Mouse (Mus musculus) limb, embryonic 12.5 days (tissue): ENCODE measurements around the gene Lgr6. TPM values are rescaled to one million over a fixed set of nuclear protein-coding genes. Genes with fewer than 3 reads are reported as not detected.

ENCODE experiments used
- ATAC-seq: fragments of 200-750 bp; cut with Nextera tagmentation; 2 replicates; pipeline ENCODE4 v1.8.0; 2017; ENCODE audit warnings: low read depth, moderate TSS enrichment; ENCODE audit not compliant: insufficient number of reproducible peaks, insufficient read depth, low FRiP score, low TSS enrichment
- H3K27ac ChIP-seq: fragments of 300-500 bp; sonication (generic); 2 replicates; pipeline ENCODE4 v1.5.1; 2016; ENCODE audit warnings: mild to moderate bottlenecking, moderate library complexity
- H3K27me3 ChIP-seq: fragments of 300-500 bp; sonication (generic); 2 replicates; pipeline ENCODE4 v1.6.1; 2016; ENCODE audit warnings: mild to moderate bottlenecking, moderate library complexity
- H3K36me3 ChIP-seq: fragments of 300-500 bp; sonication (generic); 2 replicates; pipeline ENCODE4 v1.6.1; 2016; ENCODE audit warnings: mild to moderate bottlenecking, moderate library complexity
- H3K4me1 ChIP-seq: fragments of 300-500 bp; sonication (generic); replicated peaks from 2 replicates; pipeline ENCODE4 v1.6.1; 2016
- H3K4me2 ChIP-seq: fragments of 300-500 bp; sonication (generic); 2 replicates; pipeline ENCODE4 v1.6.1; 2016; ENCODE audit warnings: mild to moderate bottlenecking, moderate library complexity
- H3K4me3 ChIP-seq: fragments of 300-500 bp; sonication (generic); replicated peaks from 2 replicates; pipeline ENCODE4 v1.5.1; 2016; ENCODE audit warnings: mild to moderate bottlenecking
- H3K9ac ChIP-seq: fragments of 300-500 bp; sonication (generic); replicated peaks from 2 replicates; pipeline ENCODE4 v1.6.1; 2016; ENCODE audit warnings: mild to moderate bottlenecking, moderate library complexity
- H3K9me3 ChIP-seq: fragments of 300-500 bp; sonication (generic); 2 replicates; pipeline ENCODE4 v1.6.1; 2016; ENCODE audit warnings: mild to moderate bottlenecking, moderate library complexity
- WGBS: fragments of 180-500 bp; shearing (Covaris S2); methylation state at CpG from one replicate; pipeline ENCODE4 v1.1.7; 2016; 5-methylcytosine and 5-hydroxymethylcytosine counted together
- polyA plus RNA-seq: library from polyadenylated mRNA; unstranded; fragments of >200 nt; fragmentation: Nextera tagmentation; extraction: Ambion mirVana; gene quantifications from 2 replicates; pipeline ENCODE4 v1.2.1, GENCODE M21; 2016

Gene Lgr6
- polyA plus RNA-seq, 1 experiment from 2014 or later, result 1.6 TPM

GRCm38 (mm10) chr1:135014921-135015445, 90.1 kb downstream of the Lgr6 start:
- Histone ChIP-seq H3K9me3 (no peaks in the 10 kb centered on the region), H3K4me1 (peaks cover 44% of the 10 kb centered on the region), H3K4me3 (no peak overlapping the region), H3K27ac (no peak overlapping the region), H3K9ac (no peak overlapping the region), H3K36me3 (no peaks in the 10 kb centered on the region), H3K4me2 (no peak overlapping the region), H3K27me3 (peaks cover 53% of the 10 kb centered on the region)
- ATAC-seq, result no peak
- 49% methylated on average over 10 of the region's 10 CpGs for WGBS

- H3K4me1 ChIP-seq, result peaks cover 22% of the 10 kb centered on the region
- H3K9me3 ChIP-seq, result no peaks in the 10 kb centered on the region
- H3K27ac ChIP-seq, result no peak overlapping the region
- no peak overlapping the region for H3K9ac ChIP-seq
- no peak overlapping the region for H3K4me2 ChIP-seq
- no peak overlapping the region for H3K4me3 ChIP-seq
- no peak for ATAC-seq
- 87% methylated on average over 9 of the region's 9 CpGs for WGBS
- H3K36me3 ChIP-seq, result no peaks in the 10 kb centered on the region
- peaks cover 45% of the 10 kb centered on the region for H3K27me3 ChIP-seq
Measured at GRCm38 (mm10) chr1:135012472-135012871, 92.6 kb downstream of the Lgr6 start.

- H3K9me3 ChIP-seq, result no peaks in the 10 kb centered on the region
- H3K27me3 ChIP-seq, result peaks cover 41% of the 10 kb centered on the region
- no peak overlapping the region for H3K27ac ChIP-seq
- no peak for ATAC-seq
- H3K4me3 ChIP-seq, result no peak overlapping the region
- 89% methylated on average over 5 of the region's 5 CpGs for WGBS
- H3K4me2 ChIP-seq, result no peak overlapping the region
- H3K4me1 ChIP-seq, result peaks cover 20% of the 10 kb centered on the region
- no peak overlapping the region for H3K9ac ChIP-seq
- no peaks in the 10 kb centered on the region for H3K36me3 ChIP-seq
Measured at GRCm38 (mm10) chr1:135011912-135012311, 93.2 kb downstream of the Lgr6 start.

GRCm38 (mm10) chr1:135009833-135010232, 95.2 kb downstream of the Lgr6 start:
- Histone ChIP-seq H3K27ac (no peak overlapping the region), H3K9ac (no peak overlapping the region), H3K9me3 (no peaks in the 10 kb centered on the region), H3K27me3 (peaks cover 36% of the 10 kb centered on the region), H3K4me1 (peaks cover 14% of the 10 kb centered on the region), H3K4me3 (no peak overlapping the region), H3K36me3 (no peaks in the 10 kb centered on the region), H3K4me2 (no peak overlapping the region)
- WGBS, result 86% methylated on average over 3 of the region's 3 CpGs
- ATAC-seq, result no peak

- peaks cover 15% of the 10 kb centered on the region; the same call in 1 of the 2 replicates for H3K27me3 ChIP-seq
- H3K9me3 ChIP-seq, result no peaks in the 10 kb centered on the region
- no peak for ATAC-seq
- no peak overlapping the region for H3K27ac ChIP-seq
- H3K36me3 ChIP-seq, result no peaks in the 10 kb centered on the region
- H3K4me2 ChIP-seq, result no peak overlapping the region
- no peak overlapping the region for H3K9ac ChIP-seq
- WGBS, result 54% methylated on average over 7 of the region's 7 CpGs
- H3K4me3 ChIP-seq, result no peak overlapping the region
- peaks cover 12% of the 10 kb centered on the region for H3K4me1 ChIP-seq
Measured at GRCm38 (mm10) chr1:135005696-135006095, 99.4 kb downstream of the Lgr6 start.

GRCm38 (mm10) chr1:135003346-135003745, 101.7 kb downstream of the Lgr6 start:
- 63% methylated on average over 4 of the region's 4 CpGs for WGBS
- Histone ChIP-seq H3K9ac (no peak overlapping the region), H3K4me2 (no peak overlapping the region), H3K9me3 (no peaks in the 10 kb centered on the region), H3K27ac (no peak overlapping the region), H3K27me3 (peaks cover 7% of the 10 kb centered on the region; the same call in 1 of the 2 replicates), H3K4me3 (no peak overlapping the region), H3K4me1 (peaks cover 12% of the 10 kb centered on the region), H3K36me3 (no peaks in the 10 kb centered on the region)
- ATAC-seq, result no peak

- H3K36me3 ChIP-seq, result no peaks in the 10 kb centered on the region
- no peaks in the 10 kb centered on the region for H3K9me3 ChIP-seq
- H3K4me2 ChIP-seq, result no peak overlapping the region
- H3K27me3 ChIP-seq, result peaks cover 3% of the 10 kb centered on the region; the same call in 1 of the 2 replicates
- 74% methylated on average over 9 of the region's 9 CpGs for WGBS
- no peak overlapping the region for H3K4me3 ChIP-seq
- no peak overlapping the region for H3K9ac ChIP-seq
- H3K27ac ChIP-seq, result no peak overlapping the region
- H3K4me1 ChIP-seq, result peaks cover 12% of the 10 kb centered on the region
- ATAC-seq, result no peak
Measured at GRCm38 (mm10) chr1:135000527-135000926, 104.5 kb downstream of the Lgr6 start.

- H3K27me3 ChIP-seq, result peaks cover 6% of the 10 kb centered on the region
- no peak overlapping the region for H3K9ac ChIP-seq
- H3K36me3 ChIP-seq, result no peaks in the 10 kb centered on the region
- H3K4me3 ChIP-seq, result no peak overlapping the region
- ATAC-seq, result no peak
- peaks cover 9% of the 10 kb centered on the region for H3K4me1 ChIP-seq
- H3K27ac ChIP-seq, result no peak overlapping the region
- H3K4me2 ChIP-seq, result no peak overlapping the region
- 87% methylated on average over 8 of the region's 8 CpGs for WGBS
- H3K9me3 ChIP-seq, result no peaks in the 10 kb centered on the region
Measured at GRCm38 (mm10) chr1:134998231-134998630, 106.8 kb downstream of the Lgr6 start.

GRCm38 (mm10) chr1:134997568-134997967, 107.5 kb downstream of the Lgr6 start:
- Histone ChIP-seq H3K9me3 (no peaks in the 10 kb centered on the region), H3K4me2 (no peak overlapping the region), H3K9ac (no peak overlapping the region), H3K27me3 (peaks cover 6% of the 10 kb centered on the region), H3K4me3 (no peak overlapping the region), H3K27ac (no peak overlapping the region), H3K36me3 (no peaks in the 10 kb centered on the region), H3K4me1 (peaks cover 7% of the 10 kb centered on the region; the same call in 1 of the 2 replicates)
- ATAC-seq, result no peak
- 80% methylated on average over 5 of the region's 5 CpGs for WGBS

GRCm38 (mm10) chr1:134996471-134996870, 108.6 kb downstream of the Lgr6 start:
- H3K36me3 ChIP-seq, result no peaks in the 10 kb centered on the region
- H3K4me2 ChIP-seq, result no peak overlapping the region
- peaks cover 6% of the 10 kb centered on the region for H3K27me3 ChIP-seq
- no peak for ATAC-seq
- H3K9ac ChIP-seq, result no peak overlapping the region
- H3K4me1 ChIP-seq, result peaks cover 18% of the 10 kb centered on the region
- H3K27ac ChIP-seq, result no peak overlapping the region
- 93% methylated on average over 7 of the region's 7 CpGs for WGBS
- H3K9me3 ChIP-seq, result no peaks in the 10 kb centered on the region
- H3K4me3 ChIP-seq, result no peak overlapping the region

- H3K4me1 ChIP-seq, result peaks cover 21% of the 10 kb centered on the region
- H3K9me3 ChIP-seq, result no peaks in the 10 kb centered on the region
- ATAC-seq, result no peak
- no peak overlapping the region for H3K27ac ChIP-seq
- no peak overlapping the region for H3K4me3 ChIP-seq
- H3K27me3 ChIP-seq, result peaks cover 12% of the 10 kb centered on the region
- no peak overlapping the region for H3K9ac ChIP-seq
- H3K36me3 ChIP-seq, result no peaks in the 10 kb centered on the region
- WGBS, result 21% methylated on average over 1 of the region's 1 CpGs
- no peak overlapping the region for H3K4me2 ChIP-seq
Measured at GRCm38 (mm10) chr1:134995954-134996353, 109.1 kb downstream of the Lgr6 start.

- Histone ChIP-seq H3K27me3 (peaks cover 14% of the 10 kb centered on the region), H3K27ac (no peak overlapping the region), H3K9ac (no peak overlapping the region), H3K4me1 (peaks cover 21% of the 10 kb centered on the region), H3K36me3 (no peaks in the 10 kb centered on the region), H3K9me3 (no peaks in the 10 kb centered on the region), H3K4me2 (no peak overlapping the region), H3K4me3 (no peak overlapping the region)
- WGBS, result 54% methylated on average over 4 of the region's 4 CpGs
- no peak for ATAC-seq
Measured at GRCm38 (mm10) chr1:134995437-134995836, 109.6 kb downstream of the Lgr6 start.
